Mouse (Mus musculus) kidney, postnatal 0 days (tissue): Measurements from ENCODE around the gene Cers6. TPM values are rescaled to one million over a fixed set of nuclear protein-coding genes. Genes with fewer than 3 reads are reported as not detected.

Source experiments
- ATAC-seq: fragments of 200-750 bp; cut with Nextera tagmentation; replicated peaks from 2 replicates; pipeline ENCODE4 v1.8.0; 2017; ENCODE audit warnings: low read depth, moderate number of reproducible peaks, moderate TSS enrichment, moderate library complexity; ENCODE audit not compliant: low FRiP score
- DNase-seq: peaks from one replicate; pipeline ENCODE4 v3.0.0-alpha.2; 2016; ENCODE audit warnings: low spot score
- H3K27ac ChIP-seq: fragments of 300-500 bp; sonication (generic); 2 replicates; pipeline ENCODE4 v1.5.1; 2014; ENCODE audit warnings: mild to moderate bottlenecking
- H3K27me3 ChIP-seq: fragments of 300-500 bp; sonication (generic); 2 replicates; pipeline ENCODE4 v1.6.1; 2014; ENCODE audit warnings: low read length, mixed read lengths; ENCODE audit not compliant: insufficient read depth
- H3K36me3 ChIP-seq: fragments of 300-500 bp; sonication (generic); 2 replicates; pipeline ENCODE4 v1.6.1; 2014; ENCODE audit warnings: low read length, mixed read lengths; ENCODE audit not compliant: insufficient read depth
- H3K4me1 ChIP-seq: fragments of 300-500 bp; sonication (generic); replicated peaks from 2 replicates; pipeline ENCODE4 v1.6.1; 2014; ENCODE audit warnings: antibody characterized with exemption, low read length, mixed read lengths; ENCODE audit not compliant: insufficient read depth
- H3K4me2 ChIP-seq: fragments of 300-500 bp; sonication (generic); 2 replicates; pipeline ENCODE4 v1.6.1; 2014; ENCODE audit warnings: mild to moderate bottlenecking, low read length, moderate library complexity, mixed read lengths
- H3K4me3 ChIP-seq: fragments of 300-500 bp; sonication (generic); replicated peaks from 2 replicates; pipeline ENCODE4 v1.5.1; 2014; ENCODE audit warnings: low read depth, low read length
- H3K9ac ChIP-seq: fragments of 300-500 bp; sonication (generic); 2 replicates; pipeline ENCODE4 v1.6.1; 2014; ENCODE audit warnings: low read depth, low read length
- H3K9me3 ChIP-seq: fragments of 300-500 bp; sonication (generic); replicated peaks from 2 replicates; pipeline ENCODE4 v1.6.1; 2016; ENCODE audit warnings: low read length, inconsistent platforms, mixed read lengths
- CTCF ChIP-seq: IDR thresholded peaks from 2 replicates; pipeline ENCODE4 v1.5.1; 2016; ENCODE audit warnings: antibody characterized with exemption, low read depth, mild to moderate bottlenecking, moderate library complexity
- WGBS: fragments of 180-500 bp; shearing (Covaris S2); extraction: QIAGEN DNeasy Blood & Tissue Kit; methylation state at CpG from one replicate; pipeline ENCODE4 v1.1.7; 2014; 5-methylcytosine and 5-hydroxymethylcytosine counted together
- polyA plus RNA-seq: library from polyadenylated mRNA; unstranded; fragments of >200 nt; fragmentation: Nextera tagmentation; extraction: Ambion mirVana; gene quantifications from 2 replicates; pipeline ENCODE4 v1.2.1, GENCODE M21; 2015

Cers6 gene
- polyA plus RNA-seq, 1 experiment from 2014 or later: 18.3 TPM

DNA sequence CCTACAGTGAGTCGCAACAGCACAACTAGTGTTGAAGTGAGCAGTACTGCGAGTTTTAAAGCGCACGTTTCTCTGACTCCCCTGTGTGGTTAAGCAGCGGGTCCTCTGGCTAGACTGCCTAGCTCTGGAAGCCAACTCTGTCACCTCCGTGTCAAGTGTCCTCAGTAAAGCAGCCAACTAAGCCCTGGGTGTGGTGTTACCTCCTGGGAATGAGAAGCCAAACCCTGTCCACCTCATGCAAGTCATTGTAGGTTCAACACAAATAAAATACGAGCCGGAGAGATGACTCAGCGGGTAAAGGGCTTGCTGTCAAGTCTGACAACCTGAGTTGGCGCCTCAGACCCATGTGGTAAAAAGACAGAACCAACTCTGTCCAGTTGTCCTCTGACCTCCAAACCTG lies 287.9 kb downstream of the Cers6 start:
- 81% methylated on average over 10 of the region's 10 CpGs for WGBS
- no peaks in the 10 kb centered on the region for H3K36me3 ChIP-seq
- H3K4me2 ChIP-seq: no peak overlapping the region
- no peaks in the 10 kb centered on the region for H3K4me1 ChIP-seq
- no peak for TF ChIP-seq CTCF
- no peaks in the 10 kb centered on the region for H3K27me3 ChIP-seq
- no peaks in the 10 kb centered on the region for H3K9me3 ChIP-seq
- DNase-seq (no peak), ATAC-seq (no peak)
- no peak overlapping the region for H3K9ac ChIP-seq
- H3K27ac ChIP-seq: no peak overlapping the region
- H3K4me3 ChIP-seq: no peak overlapping the region

DNA sequence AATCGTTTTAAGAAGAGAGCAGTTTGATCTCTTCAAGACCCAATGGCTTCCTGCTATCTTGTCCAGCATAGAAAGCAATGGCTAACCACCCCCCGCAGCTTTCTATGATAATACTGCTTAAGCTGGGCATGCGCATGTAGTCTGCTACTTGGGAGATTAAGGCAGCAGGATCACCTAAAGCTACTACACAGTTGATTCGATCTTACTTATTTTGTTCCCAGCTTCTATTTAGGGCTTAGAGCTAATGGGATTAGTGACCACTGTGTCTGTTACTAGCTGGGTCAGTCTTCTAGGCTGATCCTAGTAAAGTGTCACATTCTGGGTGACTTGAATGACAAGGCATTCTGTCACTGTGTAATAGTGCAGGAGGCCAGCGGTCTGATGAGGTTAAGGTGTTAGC lies 289.6 kb downstream of the Cers6 start:
- Histone ChIP-seq H3K27ac (no peak overlapping the region), H3K4me1 (no peaks in the 10 kb centered on the region), H3K9me3 (no peaks in the 10 kb centered on the region), H3K4me2 (no peak overlapping the region), H3K36me3 (no peaks in the 10 kb centered on the region), H3K27me3 (no peaks in the 10 kb centered on the region), H3K4me3 (no peak overlapping the region), H3K9ac (no peak overlapping the region)
- no peak for DNase-seq
- no peak for ATAC-seq
- 85% methylated on average over 5 of the region's 5 CpGs for WGBS
- TF ChIP-seq CTCF: no peak

DNA sequence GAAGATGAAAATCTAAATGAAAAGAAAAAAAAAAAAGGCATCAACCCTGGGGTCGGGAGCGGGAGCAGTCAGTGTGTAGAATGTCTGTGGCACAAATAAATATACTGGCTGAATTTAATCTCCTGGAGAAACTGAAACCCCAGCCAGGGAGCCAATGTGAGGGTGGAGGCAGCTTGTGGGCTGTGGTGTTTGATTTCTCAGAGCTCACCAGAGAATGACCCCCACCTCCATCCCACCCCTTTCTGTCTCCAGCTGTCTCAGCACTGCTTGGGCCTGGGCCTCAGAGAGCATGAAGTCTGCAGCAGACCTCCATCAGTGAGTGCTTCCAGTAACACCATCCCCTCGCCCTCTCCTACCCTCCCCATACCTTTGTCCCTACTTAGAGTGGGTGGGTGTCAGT lies 294.6 kb downstream of the Cers6 start:
- no peaks in the 10 kb centered on the region for H3K27me3 ChIP-seq
- no peak overlapping the region for H3K4me3 ChIP-seq
- H3K36me3 ChIP-seq: no peaks in the 10 kb centered on the region
- no peaks in the 10 kb centered on the region for H3K9me3 ChIP-seq
- TF ChIP-seq CTCF: no peak
- H3K9ac ChIP-seq: no peak overlapping the region
- no peak overlapping the region for H3K4me2 ChIP-seq
- 22% methylated on average over 3 of the region's 3 CpGs for WGBS
- peak; percentile 83 for DNase-seq
- H3K27ac ChIP-seq: 0 out of 2 replicates have a peak overlapping the region, but pooled peaks have one; percentile 10
- H3K4me1 ChIP-seq: 0 out of 2 replicates have a peak, but pooled peaks cover 8% of the 10 kb centered on the region
- ATAC-seq: peak; percentile 72; the same call in 1 of the 2 replicates

DNA sequence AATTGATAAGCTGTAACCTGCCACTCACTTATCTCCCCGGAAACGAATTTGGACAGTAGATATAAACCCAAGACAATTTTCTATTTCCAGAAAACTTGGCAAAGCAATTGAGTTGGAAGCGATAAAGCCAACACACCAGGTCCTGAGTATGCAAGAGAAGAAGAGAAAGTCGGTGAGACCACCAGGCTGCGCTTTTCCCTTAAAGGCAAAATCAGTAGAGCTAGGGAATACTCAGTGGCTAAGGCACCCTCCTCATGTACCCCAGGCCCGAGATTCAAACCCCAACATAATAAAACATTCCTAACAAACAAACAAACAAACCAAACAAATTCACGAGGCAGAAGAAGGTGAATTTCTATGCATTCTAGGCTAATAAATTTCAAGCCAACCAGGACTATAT lies 295.0 kb downstream of the Cers6 start:
- Histone ChIP-seq H3K4me1 (0 out of 2 replicates have a peak, but pooled peaks cover 8% of the 10 kb centered on the region), H3K9me3 (no peaks in the 10 kb centered on the region), H3K4me3 (no peak overlapping the region), H3K4me2 (no peak overlapping the region), H3K27me3 (no peaks in the 10 kb centered on the region), H3K36me3 (no peaks in the 10 kb centered on the region), H3K9ac (no peak overlapping the region), H3K27ac (peak overlapping the region; percentile 10; the same call in 1 of the 2 replicates)
- TF ChIP-seq CTCF: no peak
- ATAC-seq (no peak), DNase-seq (no peak)
- 42% methylated on average over 7 of the region's 7 CpGs for WGBS

DNA sequence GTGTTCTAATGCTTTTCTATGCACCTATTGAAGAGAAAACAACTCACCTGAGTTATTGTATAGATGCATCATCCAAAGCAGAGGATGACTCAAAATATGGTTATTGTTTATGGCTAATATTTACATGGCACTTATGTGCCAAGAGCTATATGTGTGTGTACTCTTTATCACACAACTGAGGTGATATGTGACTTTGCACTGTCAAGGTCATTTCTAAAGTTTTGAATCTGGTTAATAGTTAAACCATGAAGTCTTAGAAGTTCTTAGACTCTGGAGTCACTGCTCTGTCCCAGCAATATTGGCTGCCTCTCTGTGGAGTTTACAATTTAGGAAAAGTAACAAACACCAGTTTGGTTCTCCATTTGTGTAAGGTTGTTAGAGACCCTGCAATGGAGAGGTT lies 297.7 kb downstream of the Cers6 start:
- H3K36me3 ChIP-seq: no peaks in the 10 kb centered on the region
- TF ChIP-seq CTCF: no peak
- H3K4me1 ChIP-seq: 0 out of 2 replicates have a peak, but pooled peaks cover 8% of the 10 kb centered on the region
- H3K4me2 ChIP-seq: no peak overlapping the region
- DNase-seq: no peak
- no peak for ATAC-seq
- no peak overlapping the region for H3K27ac ChIP-seq
- H3K27me3 ChIP-seq: no peaks in the 10 kb centered on the region
- no peak overlapping the region for H3K9ac ChIP-seq
- no peak overlapping the region for H3K4me3 ChIP-seq
- H3K9me3 ChIP-seq: no peaks in the 10 kb centered on the region

Other genes with a start within 250 kb of the Cers6 start
- gene 4932414N04Rik, start 205.0 kb upstream of the Cers6 start, polyA plus RNA-seq: not detected in 2 replicates